Mouse (Mus musculus) R1 (cell line): ENCODE data around the gene Mpp2.

Experiments
- DNase-seq: peaks from one replicate; pipeline ENCODE4 v3.0.0-alpha.2; 2018; ENCODE audit warnings: low read depth, low spot score

Mpp2 gene

DNA sequence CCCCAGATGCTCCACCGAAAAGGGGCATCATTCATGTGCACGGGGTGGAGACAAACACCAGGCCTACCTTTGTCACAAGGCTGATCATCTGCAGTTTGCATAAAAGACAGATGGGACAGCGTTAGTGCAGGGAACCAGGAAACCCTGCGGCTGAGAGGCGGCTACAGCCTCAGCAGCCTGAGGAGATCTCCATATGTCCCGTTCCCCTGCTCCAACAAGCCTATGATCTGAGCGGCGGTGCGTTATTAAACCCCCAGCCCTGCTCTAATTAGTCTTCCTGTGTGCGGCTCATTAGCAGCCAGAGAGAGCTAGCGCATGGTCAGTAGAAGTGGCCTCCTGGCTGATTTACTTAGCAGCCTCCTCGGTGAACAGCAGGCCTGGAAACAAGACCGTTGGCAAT is 78.2 kb downstream of the Mpp2 start:
- no peak for DNase-seq

DNA sequence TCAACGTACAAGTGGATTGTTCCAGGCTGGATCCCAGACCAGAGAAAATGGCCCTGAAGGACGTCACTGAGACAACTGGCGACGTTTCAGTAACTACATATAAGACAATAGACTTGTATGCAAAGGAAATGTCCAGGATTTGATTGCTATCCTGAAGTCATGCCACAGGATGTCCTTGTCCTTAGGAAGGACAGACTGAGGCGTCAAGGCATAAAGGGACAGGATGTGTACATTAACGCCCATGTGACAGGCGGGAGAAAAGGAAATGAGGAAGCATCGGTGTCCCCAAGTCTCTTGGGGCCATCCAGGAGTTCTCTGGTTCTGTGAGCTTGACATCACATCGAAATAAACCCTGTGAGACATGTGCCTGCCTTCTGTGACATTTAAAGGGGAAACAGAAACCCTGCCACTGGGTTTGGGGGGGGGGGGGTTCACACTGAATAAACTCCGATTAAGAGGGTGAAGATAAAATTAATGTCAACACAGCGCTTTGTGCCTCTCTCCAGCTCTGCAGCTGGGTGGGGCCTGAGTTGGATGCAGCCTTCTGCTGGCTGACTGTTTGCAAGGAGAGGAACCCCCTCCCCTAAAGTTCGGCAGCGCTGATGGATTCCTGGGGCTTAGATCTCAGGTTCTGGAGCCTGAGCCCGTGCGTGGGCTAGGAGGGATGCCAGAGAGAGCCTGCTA is 79.2 kb downstream of the Mpp2 start:
- DNase-seq: no peak

DNA sequence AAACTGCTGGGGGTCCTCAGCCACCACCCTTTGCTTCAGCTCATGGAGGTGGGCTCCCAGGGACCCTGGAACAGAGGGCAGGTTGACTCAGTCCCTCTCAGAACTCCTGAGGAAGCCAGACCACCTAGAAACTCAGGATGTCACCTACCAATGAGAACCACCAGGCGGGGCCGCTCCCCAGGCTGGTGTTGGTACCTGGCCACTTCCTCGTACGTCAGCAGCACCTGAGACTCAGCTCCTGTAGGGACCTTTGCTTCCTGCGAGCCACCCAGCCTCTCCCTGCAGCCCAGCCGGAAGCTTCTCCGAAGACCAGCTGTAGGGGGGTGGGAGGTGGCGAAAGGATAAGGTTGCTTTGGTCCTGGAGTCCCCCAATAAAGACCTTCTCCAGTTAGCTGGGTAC is 79.9 kb downstream of the Mpp2 start:
- DNase-seq: no peak
